Mouse (Mus musculus) cerebellum, adult 2 months (tissue): ENCODE results near the gene Nt5dc1. TPM values are rescaled to one million over a fixed set of nuclear protein-coding genes. Genes with fewer than 3 reads are reported as not detected.

ENCODE experiments used
- DNase-seq, 2 experiments: peaks; one replicate each; pipeline ENCODE4 v3.0.0; 2021
- H3K27ac ChIP-seq: fragments of 200-500 bp; 2 replicates; pipeline ENCODE4 v1.5.1; 2012; ENCODE audit warnings: low read length, control low read depth, inconsistent platforms; ENCODE audit not compliant: insufficient read depth
- H3K27me3 ChIP-seq: fragments of 200-500 bp; 2 replicates; pipeline ENCODE4 v1.6.1; 2012; ENCODE audit warnings: inconsistent platforms, mild to moderate bottlenecking, low read length, moderate library complexity; ENCODE audit not compliant: control insufficient read depth, insufficient read depth
- H3K4me1 ChIP-seq: fragments of 200-500 bp; 2 replicates; pipeline ENCODE4 v1.6.1; 2011; ENCODE audit warnings: low read length; ENCODE audit not compliant: control insufficient read depth, insufficient read depth
- H3K4me3 ChIP-seq: fragments of 200-500 bp; replicated peaks from 2 replicates; pipeline ENCODE3; 2011; ENCODE audit warnings: mild to moderate bottlenecking, low read depth, low read length, control low read depth; ENCODE audit not compliant: insufficient read depth
- CTCF ChIP-seq: fragments of 200-500 bp; IDR thresholded peaks from 2 replicates; pipeline ENCODE4 v1.5.1; 2011; ENCODE audit warnings: low read depth, mild to moderate bottlenecking, control low read depth, low read length, moderate library complexity, borderline replicate concordance; ENCODE audit not compliant: insufficient read depth
- POLR2A ChIP-seq: fragments of 200-500 bp; IDR thresholded peaks from 2 replicates; pipeline ENCODE4 v1.6.1; 2011; ENCODE audit warnings: low read length, control low read depth, borderline replicate concordance; ENCODE audit not compliant: insufficient read depth
- WGBS: fragments of 180-500 bp; shearing (Covaris S2); methylation state at CpG from one replicate; pipeline ENCODE4 v1.1.7; 2018; 5-methylcytosine and 5-hydroxymethylcytosine counted together
- polyA plus RNA-seq: library from polyadenylated mRNA; depleted of rRNA; stranded (reverse); fragments of >200 nt; gene quantifications from 2 replicates; pipeline ENCODE4 v1.2.3, GENCODE M21; 2012

The Nt5dc1 gene
- polyA plus RNA-seq, 1 experiment: 2.0 TPM

- DNase-seq: no peak
These were observed 105.8 kb downstream of the Nt5dc1 start for GRCm38 (mm10) chr10:34312536-34312935.

GRCm38 (mm10) chr10:34309915-34310685 is 108.3 kb downstream of the Nt5dc1 start:
- no peak overlapping the region for H3K27ac ChIP-seq
- WGBS: 91% methylated on average over 9 of the region's 9 CpGs
- DNase-seq: no peak
- no peak for TF ChIP-seq POLR2A
- TF ChIP-seq CTCF: no peak
- no peak overlapping the region for H3K4me3 ChIP-seq
- H3K27me3 ChIP-seq: no peaks in the 10 kb centered on the region
- H3K4me1 ChIP-seq: no peaks in the 10 kb centered on the region; the same call in 1 of the 2 replicates

More at GRCm38 (mm10) chr10:34312536-34312935, 105.8 kb downstream of the Nt5dc1 start:
- peaks cover 12% of the 10 kb centered on the region; the same call in 1 of the 2 replicates for H3K4me1 ChIP-seq
- H3K27ac ChIP-seq: no peak overlapping the region
- 64% methylated on average over 3 of the region's 3 CpGs for WGBS
- H3K4me3 ChIP-seq: no peak overlapping the region
- no peaks in the 10 kb centered on the region for H3K27me3 ChIP-seq
- TF ChIP-seq POLR2A (no peak), CTCF (no peak)

GRCm38 (mm10) chr10:34307070-34307469 is 111.3 kb downstream of the Nt5dc1 start:
- peaks cover 3% of the 10 kb centered on the region; the same call in 1 of the 2 replicates for H3K4me1 ChIP-seq
- H3K4me3 ChIP-seq: no peak overlapping the region
- DNase-seq: no peak
- TF ChIP-seq CTCF (no peak), POLR2A (no peak)
- H3K27me3 ChIP-seq: no peaks in the 10 kb centered on the region
- no peak overlapping the region for H3K27ac ChIP-seq

GRCm38 (mm10) chr10:34300368-34300767 is 118.0 kb downstream of the Nt5dc1 start:
- peak in 1 of 2 experiments; percentile 38 for DNase-seq
- Histone ChIP-seq H3K27ac (0 out of 2 replicates have a peak overlapping the region, but pooled peaks have one; percentile 9), H3K4me1 (peaks cover 5% of the 10 kb centered on the region; the same call in 1 of the 2 replicates), H3K27me3 (no peaks in the 10 kb centered on the region), H3K4me3 (peak overlapping the region; percentile 85)
- 2% methylated on average over 5 of the region's 5 CpGs for whole genome bisulfite sequencing
- no peak for TF ChIP-seq CTCF
- no peak for TF ChIP-seq POLR2A

- TF ChIP-seq CTCF (no peak), POLR2A (no peak)
- DNase-seq: peak; percentile 43 to 61
- 15% methylated on average over 25 of the region's 25 CpGs for WGBS
- H3K27ac ChIP-seq: peak overlapping the region; percentile 86
- peaks cover 5% of the 10 kb centered on the region; the same call in 1 of the 2 replicates for H3K4me1 ChIP-seq
- H3K4me3 ChIP-seq: peak overlapping the region; percentile 85
- no peaks in the 10 kb centered on the region for H3K27me3 ChIP-seq
These were observed 120.2 kb downstream of the Nt5dc1 start for GRCm38 (mm10) chr10:34297980-34298753.

- Histone ChIP-seq H3K4me1 (peaks cover 4% of the 10 kb centered on the region; the same call in 1 of the 2 replicates), H3K27me3 (no peaks in the 10 kb centered on the region), H3K4me3 (peak within 1 kb of the TSS; percentile 85), H3K27ac (peak within 1 kb of the TSS; percentile 86)
- DNase-seq: peak; percentile 95 to 96
- WGBS: under 1% methylated on average over 38 of the region's 38 CpGs
- no peak for TF ChIP-seq CTCF
- peak; percentile 96 for TF ChIP-seq POLR2A
These were observed 120.9 kb downstream of the Nt5dc1 start, which contains the start of gene Tspyl4 for GRCm38 (mm10) chr10:34297299-34297979. Tspyl4 (plus strand) TSS chr10:34297442.

- TF ChIP-seq CTCF (no peak), POLR2A (no peak)
- WGBS: 2% methylated on average over 13 of the region's 13 CpGs
- DNase-seq: no peak
- Histone ChIP-seq H3K27ac (no peak overlapping the region; the same call in 1 of the 2 replicates), H3K4me1 (0 out of 2 replicates have a peak, but pooled peaks cover 2% of the 10 kb centered on the region), H3K4me3 (peak overlapping the region; percentile 85), H3K27me3 (no peaks in the 10 kb centered on the region)
These were observed 121.4 kb downstream of the Nt5dc1 start for GRCm38 (mm10) chr10:34296911-34297298.
